Mouse (Mus musculus): ENCODE measurements at regions not wholly inside any gene's neighbourhood (a gene's known extent, or its start where the extent isn't known, plus 50 kb on each side); places are given as distances from the start of the nearest gene placed in this dataset.

DNA sequence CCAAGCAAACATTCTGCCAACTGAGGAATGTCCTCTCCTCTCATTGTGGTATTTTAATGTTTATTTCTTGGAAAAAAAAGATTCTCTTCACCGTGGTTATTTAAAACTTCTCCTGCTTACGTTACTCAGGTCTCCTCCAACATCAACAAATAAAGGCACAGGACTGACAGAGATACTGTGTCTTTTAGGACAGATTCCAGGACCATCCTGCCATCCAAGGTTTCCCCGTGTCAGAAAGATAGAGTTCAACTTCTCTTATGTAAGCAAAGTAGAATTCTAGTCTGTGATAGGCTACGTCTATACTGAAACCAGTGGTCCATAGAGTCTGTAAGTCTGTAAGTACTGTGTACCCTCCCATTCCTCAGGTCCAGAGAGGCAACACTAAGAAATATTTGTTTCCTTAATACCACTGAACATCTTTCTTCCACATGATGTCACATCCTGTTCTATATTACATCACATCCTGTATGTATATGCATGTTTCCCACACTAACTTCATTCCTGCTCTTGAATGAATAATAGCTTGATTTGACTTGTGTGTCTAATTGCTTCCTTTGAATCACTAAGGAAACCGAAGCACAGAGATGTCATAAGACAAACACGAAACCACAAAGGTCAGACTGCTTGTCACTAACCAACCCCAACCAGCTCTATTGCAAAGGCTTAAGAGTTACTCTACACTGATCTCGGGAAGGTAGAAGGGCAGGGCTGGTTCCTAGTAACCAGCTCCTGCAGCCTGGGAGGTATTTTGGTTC, 353.2 kb upstream of the Trib2 start:
- Histone ChIP-seq H3K9ac (replicated peaks) (no peak overlapping the region), H3K36me3 (replicated peaks; ENCODE audit: insufficient read depth, low read length) (no peaks in the 10 kb centered on the region), H3K4me1 (ENCODE audit: insufficient read depth) (no peaks in the 10 kb centered on the region), H3K9me3 (ENCODE audit: low read length) (no peaks in the 10 kb centered on the region), H3K27me3 (ENCODE audit: insufficient read depth, low read length) (no peaks in the 10 kb centered on the region), H3K4me2 (ENCODE audit: low read depth, low read length) (no peak overlapping the region), H3K27ac (ENCODE audit: low read depth) (no peak overlapping the region), H3K4me3 (ENCODE audit: low read depth, low read length) (no peak overlapping the region)
- TF ChIP-seq CTCF (IDR thresholded peaks at IDR 0.05; ENCODE audit: low read depth) (no peak), EP300 (IDR thresholded peaks at IDR 0.05; ENCODE audit: low read depth) (no peak)
- ATAC-seq (no peak), DNase-seq (no peak)
- 56% methylated on average over 7 of the region's 7 CpGs for WGBS (ENCODE audit: insufficient replicate concordance)

DNA sequence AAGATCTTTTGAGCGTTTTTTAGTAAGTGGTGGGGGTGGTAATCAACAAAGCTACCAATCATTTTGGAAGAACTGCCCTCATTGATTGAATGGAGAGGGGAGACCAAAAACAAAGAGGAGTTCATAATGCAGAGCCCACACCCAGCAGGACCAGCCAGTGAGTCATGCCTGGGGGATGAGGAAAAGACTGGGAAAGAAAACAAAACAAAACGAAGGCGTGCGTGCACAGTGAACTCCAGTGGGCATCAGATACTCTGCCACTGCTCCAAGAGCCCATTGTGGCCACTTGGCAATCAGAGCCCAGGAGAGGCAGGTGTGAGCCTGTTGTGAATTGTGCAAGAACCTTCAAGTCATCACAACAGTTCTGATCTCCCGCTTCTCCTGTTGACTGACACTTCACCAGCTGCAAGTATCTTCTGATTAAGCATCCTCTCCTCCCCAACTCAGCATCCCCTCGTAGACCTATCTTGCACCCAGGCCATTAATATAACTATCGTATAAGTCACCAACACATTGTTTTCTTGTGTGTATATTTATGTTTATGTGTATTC, 351.1 kb upstream of the Trib2 start:
- Histone ChIP-seq H3K27ac (ENCODE audit: low read depth) (no peak overlapping the region), H3K36me3 (replicated peaks; ENCODE audit: insufficient read depth, low read length) (no peaks in the 10 kb centered on the region), H3K4me2 (ENCODE audit: low read depth, low read length) (no peak overlapping the region), H3K4me1 (ENCODE audit: insufficient read depth) (no peaks in the 10 kb centered on the region), H3K9ac (replicated peaks) (no peak overlapping the region), H3K9me3 (ENCODE audit: low read length) (no peaks in the 10 kb centered on the region), H3K4me3 (ENCODE audit: low read depth, low read length) (no peak overlapping the region), H3K27me3 (ENCODE audit: insufficient read depth, low read length) (no peaks in the 10 kb centered on the region)
- no peak for DNase-seq
- ATAC-seq: no peak
- TF ChIP-seq CTCF (IDR thresholded peaks at IDR 0.05; ENCODE audit: low read depth): no peak
- TF ChIP-seq EP300 (IDR thresholded peaks at IDR 0.05; ENCODE audit: low read depth): no peak
- WGBS (ENCODE audit: insufficient replicate concordance): 80% methylated on average over 7 of the region's 7 CpGs

DNA sequence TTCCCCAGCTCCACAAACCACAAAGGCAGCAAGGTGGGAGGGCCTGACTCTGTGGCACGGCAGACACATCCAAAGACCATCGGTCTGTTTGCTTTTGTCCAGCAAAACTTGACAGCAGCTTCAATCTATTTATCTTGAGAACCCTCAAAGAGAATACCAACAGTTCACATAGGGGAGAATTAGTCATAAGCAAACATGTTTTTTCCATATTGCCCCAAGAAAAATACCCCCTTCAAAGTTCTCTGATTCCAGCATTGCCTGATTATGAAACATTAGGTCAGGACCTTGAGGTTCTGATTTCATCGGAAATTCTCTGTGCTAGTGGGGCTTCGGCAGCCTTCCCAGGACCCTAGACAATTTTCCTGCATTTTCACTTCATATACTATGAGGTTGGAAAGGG, 348.4 kb upstream of the Trib2 start:
- WGBS (ENCODE audit: insufficient replicate concordance): 64% methylated on average over 4 of the region's 4 CpGs
- H3K4me3 ChIP-seq (ENCODE audit: low read depth, low read length): no peak overlapping the region
- no peaks in the 10 kb centered on the region for H3K27me3 ChIP-seq (ENCODE audit: insufficient read depth, low read length)
- no peak overlapping the region for H3K9ac ChIP-seq (replicated peaks)
- no peak overlapping the region for H3K4me2 ChIP-seq (ENCODE audit: low read depth, low read length)
- no peaks in the 10 kb centered on the region for H3K4me1 ChIP-seq (ENCODE audit: insufficient read depth)
- no peak for TF ChIP-seq CTCF (IDR thresholded peaks at IDR 0.05; ENCODE audit: low read depth)
- no peak for TF ChIP-seq EP300 (IDR thresholded peaks at IDR 0.05; ENCODE audit: low read depth)
- no peak overlapping the region for H3K27ac ChIP-seq (ENCODE audit: low read depth)
- H3K36me3 ChIP-seq (replicated peaks; ENCODE audit: insufficient read depth, low read length): no peaks in the 10 kb centered on the region
- DNase-seq (no peak), ATAC-seq (no peak)
- H3K9me3 ChIP-seq (ENCODE audit: low read length): no peaks in the 10 kb centered on the region

DNA sequence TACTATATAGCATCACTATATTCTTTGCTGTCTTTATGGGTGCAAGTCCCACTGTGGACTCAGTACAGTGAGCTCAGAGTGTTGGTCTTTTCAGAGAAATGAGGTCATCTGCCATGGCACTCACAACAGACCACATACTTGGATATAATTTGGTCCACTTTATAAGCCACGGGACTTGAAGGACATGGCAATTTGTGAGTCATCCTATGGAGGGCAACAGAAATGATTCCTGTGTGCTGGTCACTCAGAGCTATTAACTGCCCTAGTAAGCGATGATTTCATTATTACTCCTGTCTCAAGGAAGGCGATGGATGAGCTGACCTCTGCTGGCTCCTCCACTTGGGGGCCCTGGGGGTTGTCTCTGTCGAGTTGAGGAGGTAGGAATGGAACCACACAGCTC, 345.2 kb upstream of the Trib2 start:
- H3K27ac ChIP-seq (ENCODE audit: low read depth): no peak overlapping the region
- H3K4me3 ChIP-seq (ENCODE audit: low read depth, low read length): no peak overlapping the region
- TF ChIP-seq CTCF (IDR thresholded peaks at IDR 0.05; ENCODE audit: low read depth) (no peak), EP300 (IDR thresholded peaks at IDR 0.05; ENCODE audit: low read depth) (no peak)
- no peaks in the 10 kb centered on the region for H3K9me3 ChIP-seq (ENCODE audit: low read length)
- WGBS (ENCODE audit: insufficient replicate concordance): 75% methylated on average over 4 of the region's 4 CpGs
- H3K27me3 ChIP-seq (ENCODE audit: insufficient read depth, low read length): no peaks in the 10 kb centered on the region
- no peak for DNase-seq
- no peak for ATAC-seq
- H3K36me3 ChIP-seq (replicated peaks; ENCODE audit: insufficient read depth, low read length): no peaks in the 10 kb centered on the region
- no peak overlapping the region for H3K4me2 ChIP-seq (ENCODE audit: low read depth, low read length)
- no peak overlapping the region for H3K9ac ChIP-seq (replicated peaks)
- H3K4me1 ChIP-seq (ENCODE audit: insufficient read depth): no peaks in the 10 kb centered on the region

DNA sequence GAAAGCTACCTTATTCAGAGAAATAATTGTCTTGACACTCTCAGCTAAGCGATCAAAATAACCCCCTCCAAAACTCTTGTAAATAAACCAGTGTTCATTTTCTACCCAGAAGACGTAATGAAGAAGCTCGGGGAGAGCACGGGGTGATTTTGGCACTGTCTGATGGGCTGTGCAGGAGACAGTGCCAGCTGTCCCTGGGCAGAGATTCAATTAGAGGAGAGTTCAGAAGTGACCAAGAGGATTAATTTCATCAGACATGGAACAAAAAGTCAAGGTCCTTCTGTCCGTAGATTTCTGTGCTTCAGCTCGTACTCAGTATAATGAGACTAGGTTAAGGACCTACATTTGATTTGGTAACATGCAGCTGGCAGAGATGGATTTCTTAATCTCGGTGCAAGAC, 341.2 kb upstream of the Trib2 start:
- Histone ChIP-seq H3K9me3 (ENCODE audit: low read length) (no peaks in the 10 kb centered on the region), H3K9ac (replicated peaks) (no peak overlapping the region), H3K4me1 (ENCODE audit: insufficient read depth) (no peaks in the 10 kb centered on the region), H3K27ac (ENCODE audit: low read depth) (no peak overlapping the region), H3K36me3 (replicated peaks; ENCODE audit: insufficient read depth, low read length) (no peaks in the 10 kb centered on the region), H3K4me3 (ENCODE audit: low read depth, low read length) (no peak overlapping the region), H3K27me3 (ENCODE audit: insufficient read depth, low read length) (no peaks in the 10 kb centered on the region), H3K4me2 (ENCODE audit: low read depth, low read length) (no peak overlapping the region)
- WGBS (ENCODE audit: insufficient replicate concordance): 78% methylated on average over 7 of the region's 7 CpGs
- ATAC-seq (no peak), DNase-seq (no peak)
- TF ChIP-seq CTCF (IDR thresholded peaks at IDR 0.05; ENCODE audit: low read depth) (no peak), EP300 (IDR thresholded peaks at IDR 0.05; ENCODE audit: low read depth) (no peak)

DNA sequence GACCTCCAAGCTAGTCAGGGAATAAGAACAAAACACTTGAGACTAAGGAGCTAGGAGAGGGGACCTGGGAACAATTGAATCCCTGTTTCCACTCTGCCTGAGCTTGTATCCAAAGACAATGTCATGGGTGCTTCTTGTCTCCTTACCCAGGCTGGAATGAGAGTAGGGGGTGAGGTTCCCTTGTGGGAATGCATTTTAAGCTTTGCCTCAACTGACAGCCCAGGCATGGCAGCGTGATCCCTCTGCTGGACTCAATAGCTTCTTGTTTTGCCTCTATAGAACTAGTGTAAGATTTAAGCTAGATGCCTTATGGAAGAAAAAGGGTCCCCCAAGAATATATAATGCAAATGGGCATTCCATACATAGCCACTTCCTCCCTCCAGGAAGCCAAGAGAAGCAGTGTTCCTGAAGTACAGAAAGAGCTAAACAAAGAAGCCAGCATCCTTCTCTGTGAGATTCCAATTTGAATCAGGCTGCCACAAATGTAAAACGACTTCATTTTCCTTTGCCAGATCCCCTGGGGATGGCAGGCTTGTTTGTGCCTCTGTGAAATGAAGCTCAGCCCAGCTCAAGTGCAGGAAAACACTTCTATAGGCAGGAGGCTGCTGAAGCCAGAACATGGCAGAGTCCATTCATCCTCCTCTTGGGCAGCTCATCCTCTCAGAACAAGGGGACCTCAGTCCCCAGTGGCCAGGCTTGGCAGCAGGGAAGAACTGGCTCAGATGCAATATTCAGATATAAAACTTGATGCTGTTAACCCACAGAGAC, 339.3 kb upstream of the Trib2 start:
- ATAC-seq (no peak), DNase-seq (no peak)
- 28% methylated on average over 2 of the region's 2 CpGs for WGBS (ENCODE audit: insufficient replicate concordance)
- no peaks in the 10 kb centered on the region for H3K36me3 ChIP-seq (replicated peaks; ENCODE audit: insufficient read depth, low read length)
- no peaks in the 10 kb centered on the region for H3K4me1 ChIP-seq (ENCODE audit: insufficient read depth)
- no peak overlapping the region for H3K4me3 ChIP-seq (ENCODE audit: low read depth, low read length)
- no peaks in the 10 kb centered on the region for H3K9me3 ChIP-seq (ENCODE audit: low read length)
- H3K27ac ChIP-seq (ENCODE audit: low read depth): no peak overlapping the region
- TF ChIP-seq EP300 (IDR thresholded peaks at IDR 0.05; ENCODE audit: low read depth) (no peak), CTCF (IDR thresholded peaks at IDR 0.05; ENCODE audit: low read depth) (no peak)
- no peaks in the 10 kb centered on the region for H3K27me3 ChIP-seq (ENCODE audit: insufficient read depth, low read length)
- H3K4me2 ChIP-seq (ENCODE audit: low read depth, low read length): no peak overlapping the region
- H3K9ac ChIP-seq (replicated peaks): no peak overlapping the region
